Mouse (Mus musculus): ENCODE data around the gene Tspan31.

DNA sequence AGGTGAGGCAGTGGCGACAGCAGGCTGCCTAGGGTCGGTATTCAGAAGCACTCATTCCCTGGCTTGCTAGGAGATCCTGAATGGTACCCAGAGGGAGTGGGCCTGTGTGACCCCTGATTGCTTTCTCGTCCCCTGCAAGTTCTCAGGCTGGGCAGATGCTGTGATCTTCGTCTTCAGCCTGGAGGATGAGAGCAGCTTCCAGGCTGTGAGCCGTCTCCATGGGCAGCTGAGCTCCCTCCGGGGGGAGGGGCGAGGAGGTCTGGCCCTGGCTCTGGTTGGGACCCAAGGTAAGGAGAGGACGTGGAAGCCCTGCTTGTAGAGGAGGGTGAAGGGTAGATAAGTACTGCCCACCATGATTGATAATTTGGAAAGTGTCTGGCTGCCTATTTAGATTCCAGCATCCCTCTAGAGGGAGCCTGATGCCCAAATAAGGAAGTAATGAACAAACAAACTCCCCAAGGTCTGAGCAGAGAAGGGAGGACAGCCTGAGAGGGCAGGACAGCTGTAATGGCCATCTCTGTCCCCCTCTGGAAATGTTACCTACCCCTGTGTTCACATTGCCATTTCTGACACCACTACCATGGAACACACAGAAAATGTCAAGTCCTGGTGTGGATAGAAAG, 13.3 kb upstream of the Tspan31 start:
- TF ChIP-seq USF1 (IDR thresholded peaks at IDR 0.05; ENCODE audit: low read depth, low read length) (no peak), ZNF384 (IDR thresholded peaks at IDR 0.05; ENCODE audit: low read depth, low read length) (no peak)

Measured in CH12.LX (cell line).